ENCODE assay signal across 10 mouse cellular contexts in the genomic region with DNA sequence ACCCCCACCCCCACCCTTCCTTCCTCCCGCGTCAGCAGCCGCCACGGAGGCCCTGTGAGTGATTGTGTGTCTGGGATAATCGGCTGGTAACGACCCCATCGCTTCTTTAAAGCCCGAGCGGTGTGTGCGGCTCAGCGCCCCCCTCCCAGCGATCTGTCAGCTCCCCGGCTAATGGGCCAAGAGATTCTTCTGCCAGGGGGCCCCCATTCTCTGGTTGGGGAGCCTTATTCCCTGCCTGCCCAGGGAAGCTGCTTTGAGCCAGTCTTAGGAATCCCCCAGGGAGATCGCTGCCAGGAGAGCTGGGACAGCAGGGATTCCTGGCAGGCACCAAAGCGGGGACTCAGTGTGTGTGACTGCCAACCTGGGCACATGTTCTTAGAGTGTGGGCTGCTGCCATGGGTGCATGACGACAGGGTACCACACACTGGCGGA. TPM values are rescaled to one million over a fixed set of nuclear protein-coding genes. Genes with fewer than 3 reads are reported as not detected.
DNase-seq lines count a peak whose midpoint lies in the region; ATAC-seq lines count a peak whose summit lies in the region.
"Had no signal": no experiment of that assay in that cellular context is flagged by ENCODE, and none has a peak within 500 bp of the region (broad histone marks: within the 10 kb centered on the region; RNA-seq: fewer than 3 reads in every experiment).

No protein-coding gene starts in this region.

- no peaks in the 10 kb centered on the region for H3K27me3 ChIP-seq in heart, embryonic 14.5 days (ENCODE audit: control insufficient read depth, insufficient read depth, low read length)
- no peaks in the 10 kb centered on the region for H3K27me3 ChIP-seq in heart, embryonic 15.5 days
- H3K27me3 ChIP-seq: Patski had no signal

- no peak for DNase-seq in heart, adult 18-20 months
- DNase-seq in cerebellum, postnatal 25 days, result peak; percentile 26 to 44
- peak; percentile 75 to 93 for DNase-seq in left cerebral cortex, postnatal 14 days (ENCODE audit: low spot score in 2 of 2)
- peak; percentile 82 for DNase-seq in right cerebral cortex, adult 18-20 months
- DNase-seq in lung, postnatal 25 days (ENCODE audit: low spot score), result no peak
- no peak for DNase-seq in urinary bladder, adult 18-20 months (ENCODE audit: low spot score in 2 of 2)

- intact Hi-C loops in left cerebral cortex, postnatal 14 days (cut with DNase I), result no loop called here

- H3K4me3 ChIP-seq in heart, embryonic 14.5 days (ENCODE audit: control insufficient read depth in 1 of 2, insufficient read depth in 1 of 2, low read depth in 1 of 2, low read length in 2 of 2), result no peak overlapping the region
- no peak overlapping the region for H3K4me3 ChIP-seq in heart, embryonic 15.5 days

- H3K4me2 ChIP-seq in heart, embryonic 14.5 days (ENCODE audit: low read length), result no peak overlapping the region
- no peak overlapping the region; the same call in 1 of the 2 replicates for H3K4me2 ChIP-seq in heart, embryonic 15.5 days

- H3K9ac ChIP-seq in heart, embryonic 14.5 days (ENCODE audit: low read length), result 0 out of 2 replicates have a peak overlapping the region, but pooled peaks have one; percentile 25
- H3K9ac ChIP-seq in heart, embryonic 15.5 days, result no peak overlapping the region

- no peaks in the 10 kb centered on the region for H3K9me3 ChIP-seq in heart, embryonic 14.5 days (ENCODE audit: control insufficient read depth, low read length)
- H3K9me3 ChIP-seq in heart, embryonic 15.5 days (replicated peaks), result no peaks in the 10 kb centered on the region

- peaks cover 52 to 70% of the 10 kb centered on the region in 2 experiments for H3K4me1 ChIP-seq in heart, embryonic 14.5 days (ENCODE audit: control insufficient read depth in 2 of 2, insufficient read depth in 2 of 2, low read length in 2 of 2)
- H3K4me1 ChIP-seq in heart, embryonic 15.5 days (replicated peaks), result peaks cover 78% of the 10 kb centered on the region

- WGBS in heart, embryonic 14.5 days, result 45% methylated on average over 17 of the region's 17 CpGs
- WGBS in heart, embryonic 15.5 days, result 41% methylated on average over 17 of the region's 17 CpGs

- 0 out of 4 replicates have a peak overlapping the region, but pooled peaks of 1 of the 2 experiments have one; percentile 33 for H3K27ac ChIP-seq in heart, embryonic 14.5 days (replicated peaks in 1 of 2; ENCODE audit: control insufficient read depth in 1 of 2, insufficient read depth in 1 of 2, low read depth in 2 of 2, low read length in 2 of 2)
- H3K27ac ChIP-seq in heart, embryonic 15.5 days, result peak overlapping the region; percentile 48; the same call in 1 of the 2 replicates

- peaks cover 83% of the 10 kb centered on the region for H3K36me3 ChIP-seq in heart, embryonic 14.5 days (ENCODE audit: control insufficient read depth, insufficient read depth, low read length)
- H3K36me3 ChIP-seq in heart, embryonic 15.5 days, result peaks cover 64% of the 10 kb centered on the region

- ATAC-seq in heart, embryonic 14.5 days (ENCODE audit: insufficient number of reproducible peaks, insufficient read depth, low FRiP score, low read depth), result no peak
- ATAC-seq in heart, embryonic 15.5 days (replicated peaks; ENCODE audit: insufficient number of reproducible peaks, insufficient read depth, low FRiP score, low read depth), result no peak
- ATAC-seq: Patski had no signal

RNA-seq across cellular contexts. Expression of gene Gjd3, which starts 13.3 kb away (rescaled TPM):
- polyA plus RNA-seq in heart, embryonic 14.5 days (2014; fragmentation: Nextera tagmentation; extraction: Ambion mirVana), result 1.00 and 2.3 TPM in 2 replicates
- total RNA-seq in heart, adult 18-20 months (2021), result under 1 TPM; 0.36 to 0.45 TPM
- polyA plus RNA-seq in heart, embryonic 15.5 days (2015; fragmentation: Nextera tagmentation; extraction: Ambion mirVana), result 3.6 and 4.4 TPM in 2 replicates
- total RNA-seq in left cerebral cortex, postnatal 14 days (2021), result 1 to 10 TPM; 2.8 to 3.1 TPM
- total RNA-seq: gastrocnemius, postnatal 36 days had no signal

RNA-seq across cellular contexts. Expression of gene Rara, which starts 41.9 kb away (rescaled TPM):
- polyA plus RNA-seq in heart, embryonic 14.5 days (2014; fragmentation: Nextera tagmentation; extraction: Ambion mirVana), result 31.4 and 33.4 TPM in 2 replicates
- total RNA-seq in heart, adult 18-20 months (2021), result 10 to 100 TPM in 1 of 2 experiments, 1 to 10 TPM in 1; 8.7 to 10.1 TPM
- polyA plus RNA-seq in heart, embryonic 15.5 days (2015; fragmentation: Nextera tagmentation; extraction: Ambion mirVana), result 26.2 and 31.0 TPM in 2 replicates
- 10 to 100 TPM; 14.6 to 15.1 TPM for total RNA-seq in left cerebral cortex, postnatal 14 days (2021)

RNA-seq across cellular contexts. Expression of gene Top2a, which starts 54.5 kb away (rescaled TPM):
- polyA plus RNA-seq in heart, embryonic 14.5 days (2014; fragmentation: Nextera tagmentation; extraction: Ambion mirVana), result 169 and 174 TPM in 2 replicates
- total RNA-seq in heart, adult 18-20 months (2021), result 1 to 10 TPM; 1.5 to 1.8 TPM
- 149 and 159 TPM in 2 replicates for polyA plus RNA-seq in heart, embryonic 15.5 days (2015; fragmentation: Nextera tagmentation; extraction: Ambion mirVana)
- total RNA-seq in left cerebral cortex, postnatal 14 days (2021), result 1 to 10 TPM; 4.1 to 4.9 TPM

Comparison
In these comparisons a context has a peak if more than half of its experiments do, and no peak if none do; other contexts are left out.
1. DNase-seq: peak in cerebellum, postnatal 25 days (2 of 2), left cerebral cortex, postnatal 14 days (2 of 2) and right cerebral cortex, adult 18-20 months (single experiment); none in heart, adult 18-20 months (0 of 2), lung, postnatal 25 days (single experiment) and urinary bladder, adult 18-20 months (0 of 2).